ENCODE assay signal across 29 mouse cellular contexts in genomic region chr11:53671414-53671813, GRCm38 (mm10). TPM values are rescaled to one million over a fixed set of nuclear protein-coding genes. Genes with fewer than 3 reads are reported as not detected.
DNase-seq lines count a peak whose midpoint lies in the region; ATAC-seq and TF ChIP-seq lines count a peak whose summit lies in the region.
"Had no signal": no experiment of that assay in that cellular context is flagged by ENCODE, and none has a peak within 500 bp of the region (broad histone marks: within the 10 kb centered on the region; RNA-seq: fewer than 3 reads in every experiment).

No protein-coding gene starts in this region.

- H3K27me3 ChIP-seq in CH12.LX (replicated peaks) (no peaks in the 10 kb centered on the region), MEL (ENCODE audit: control insufficient read depth in 1 of 2, insufficient read depth in 2 of 2, low read length in 2 of 2) (no peaks in the 10 kb centered on the region)
- H3K27me3 ChIP-seq in hindbrain, postnatal 0 days (ENCODE audit: insufficient read depth, low read length): no peaks in the 10 kb centered on the region
- H3K27me3 ChIP-seq in liver, embryonic 12.5 days (replicated peaks): no peaks in the 10 kb centered on the region
- H3K27me3 ChIP-seq: Patski had no signal

- no peak for TF ChIP-seq POLR2A in CH12.LX (IDR thresholded peaks at IDR 0.05; ENCODE audit: low read depth, low read length)
- no peak for TF ChIP-seq POLR2A in MEL (IDR thresholded peaks at IDR 0.05; ENCODE audit: control insufficient read depth in 1 of 2, insufficient read depth in 1 of 2, low read depth in 1 of 2, low read length in 2 of 2, poor library complexity in 1 of 2)

- in situ Hi-C loops in CH12.LX (cut with MboI; ENCODE audit: low pct_ligation_motif_present, low pct_unique_long_range_greater_than_20kb, low sequenced_read_pairs): no loop called here

- no peak overlapping the region for H3K27ac ChIP-seq in layer of hippocampus, adult 2 months
- H3K27ac ChIP-seq in CH12.LX (ENCODE audit: insufficient read depth, low read depth): 0 out of 2 replicates have a peak overlapping the region, but pooled peaks have one; percentile 28
- no peak overlapping the region for H3K27ac ChIP-seq in MEL (ENCODE audit: control insufficient read depth, low read depth, low read length)
- no peak overlapping the region for H3K27ac ChIP-seq in hindbrain, postnatal 0 days
- no peak overlapping the region for H3K27ac ChIP-seq in liver, embryonic 12.5 days

- H3K4me1 ChIP-seq in CH12.LX (ENCODE audit: control insufficient read depth in 1 of 2, insufficient read depth in 2 of 2) (peaks cover 6 to 33% of the 10 kb centered on the region in 2 experiments), MEL (ENCODE audit: control insufficient read depth in 1 of 2, insufficient read depth in 2 of 2, low read length in 2 of 2) (no peaks in the 10 kb centered on the region)
- H3K4me1 ChIP-seq in hindbrain, postnatal 0 days (ENCODE audit: insufficient read depth, low read length): no peaks in the 10 kb centered on the region
- no peaks in the 10 kb centered on the region for H3K4me1 ChIP-seq in liver, embryonic 12.5 days

- TF ChIP-seq RAD21 in CH12.LX (IDR thresholded peaks at IDR 0.05; ENCODE audit: low read depth, low read length) (peak; percentile 84), MEL (IDR thresholded peaks at IDR 0.05; ENCODE audit: low read depth, low read length) (peak; percentile 20)

- H3K4me2 ChIP-seq in CH12.LX (ENCODE audit: insufficient read depth, low read depth, poor library complexity, severe bottlenecking): no peak overlapping the region
- H3K4me2 ChIP-seq in hindbrain, postnatal 0 days (ENCODE audit: low read depth, low read length): no peak overlapping the region
- no peak overlapping the region for H3K4me2 ChIP-seq in liver, embryonic 12.5 days

- dilution Hi-C loops in CH12.LX (cut with MboI; ENCODE audit: extremely low pct_ligation_motif_present, extremely low pct_unique_long_range_greater_than_20kb, low sequenced_read_pairs): no loop called here

- H3K4me3 ChIP-seq in layer of hippocampus, adult 2 months: no peak overlapping the region
- no peak overlapping the region for H3K4me3 ChIP-seq in CH12.LX (replicated peaks in 1 of 3; ENCODE audit: low read depth in 2 of 3, low read length in 2 of 3, poor library complexity in 1 of 3)
- H3K4me3 ChIP-seq in MEL (ENCODE audit: control insufficient read depth in 1 of 2, insufficient read depth in 1 of 2, low read depth in 2 of 2, low read length in 2 of 2): no peak overlapping the region
- no peak overlapping the region for H3K4me3 ChIP-seq in hindbrain, postnatal 0 days (ENCODE audit: low read length)
- no peak overlapping the region for H3K4me3 ChIP-seq in liver, embryonic 12.5 days

- no peak for DNase-seq in layer of hippocampus, adult 2 months (ENCODE audit: low spot score in 2 of 2)
- DNase-seq in layer of hippocampus, adult 8-10 months (ENCODE audit: low spot score in 2 of 2): no peak
- DNase-seq in CH12.LX (ENCODE audit: extremely low read depth) (no peak), MEL (ENCODE audit: low read depth, low spot score) (no peak)
- peak; percentile 29 for DNase-seq in brain, adult 2 months (ENCODE audit: low read depth, low spot score)
- DNase-seq in hindbrain, postnatal 0 days (ENCODE audit: low spot score): no peak
- no peak for DNase-seq in thymus, postnatal 25 days
- DNase-seq: adrenal gland, adult 2 months; adrenal gland, adult 8-10 months; adrenal gland, postnatal 10 days; adrenal gland, postnatal 14 days; adrenal gland, postnatal 25 days; adrenal gland, postnatal 36 days; B cell, adult 2 months; cerebellum, adult 11 months; cerebellum, adult 11-12 months; cerebellum, adult 18-20 months; cerebellum, adult 2 months; cerebellum, adult 8-10 months had no signal

- no peak overlapping the region for H3K9ac ChIP-seq in CH12.LX (ENCODE audit: insufficient read depth, low read depth)
- H3K9ac ChIP-seq in MEL (ENCODE audit: control insufficient read depth, low read depth, low read length, poor library complexity, severe bottlenecking): no peak overlapping the region
- no peak overlapping the region for H3K9ac ChIP-seq in hindbrain, postnatal 0 days (replicated peaks; ENCODE audit: low read length)
- no peak overlapping the region for H3K9ac ChIP-seq in liver, embryonic 12.5 days

- TF ChIP-seq CTCF in layer of hippocampus, adult 2 months (conservative IDR thresholded peaks at IDR 0.05): peak; percentile 20
- TF ChIP-seq CTCF in CH12.LX (conservative IDR thresholded peaks at IDR 0.05 in 1 of 2, IDR thresholded peaks at IDR 0.05 in 1 of 2; ENCODE audit: low read depth in 2 of 2, low read length in 2 of 2) (peak in 1 of 2 experiments; percentile 73; a peak in 2 of 4 replicates), MEL (IDR thresholded peaks at IDR 0.05 in 2 of 3, conservative IDR thresholded peaks at IDR 0.05 in 1 of 3; ENCODE audit: control insufficient read depth in 1 of 3, insufficient read depth in 1 of 3, low read depth in 2 of 3, low read length in 3 of 3, poor library complexity in 1 of 3, severe bottlenecking in 1 of 3) (peak in 1 of 3 experiments; percentile 25; a peak in 2 of 6 replicates)
- no peak for TF ChIP-seq CTCF in hindbrain, postnatal 0 days (IDR thresholded peaks at IDR 0.05; ENCODE audit: low read depth)

- no peaks in the 10 kb centered on the region for H3K9me3 ChIP-seq in CH12.LX (replicated peaks; ENCODE audit: low read length)
- no peaks in the 10 kb centered on the region for H3K9me3 ChIP-seq in MEL (replicated peaks; ENCODE audit: insufficient read depth, low read length)
- H3K9me3 ChIP-seq in hindbrain, postnatal 0 days (ENCODE audit: low read length): no peaks in the 10 kb centered on the region
- H3K9me3 ChIP-seq in liver, embryonic 12.5 days (replicated peaks): no peaks in the 10 kb centered on the region
- H3K9me3 ChIP-seq: G1E had no signal

- H3K36me3 ChIP-seq in CH12.LX (replicated peaks in 1 of 2; ENCODE audit: control insufficient read depth in 1 of 2, insufficient read depth in 1 of 2, low read length in 1 of 2): peaks cover 53 to 90% of the 10 kb centered on the region in 2 experiments
- H3K36me3 ChIP-seq in MEL (ENCODE audit: control insufficient read depth in 1 of 2, insufficient read depth in 2 of 2, low read length in 2 of 2): peaks cover 0 to 67% of the 10 kb centered on the region in 2 experiments; a peak in 2 of 4 replicates
- H3K36me3 ChIP-seq in hindbrain, postnatal 0 days (ENCODE audit: insufficient read depth, low read length): peaks cover 21% of the 10 kb centered on the region
- peaks cover 89% of the 10 kb centered on the region for H3K36me3 ChIP-seq in liver, embryonic 12.5 days

- H3K79me2 ChIP-seq in CH12.LX (replicated peaks; ENCODE audit: control insufficient read depth, extremely low read depth, insufficient read depth, poor library complexity, severe bottlenecking) (no peaks in the 10 kb centered on the region; the same call in 1 of the 2 replicates), MEL (ENCODE audit: control insufficient read depth, insufficient read depth, low read length, poor library complexity) (no peaks in the 10 kb centered on the region)

- TF ChIP-seq EP300 in CH12.LX (IDR thresholded peaks at IDR 0.05; ENCODE audit: low read length) (no peak), MEL (IDR thresholded peaks at IDR 0.05; ENCODE audit: low read depth in 1 of 2, low read length in 2 of 2) (no peak)

- 93% methylated on average over 4 of the region's 4 CpGs for WGBS in hindbrain, postnatal 0 days
- WGBS in liver, embryonic 12.5 days (ENCODE audit: insufficient replicate concordance): 88% methylated on average over 4 of the region's 4 CpGs

- no peak for ATAC-seq in hindbrain, postnatal 0 days
- ATAC-seq in liver, embryonic 12.5 days: no peak
- ATAC-seq: activated CD4-positive, CD25-positive, alpha-beta regulatory T cell, adult 4 months; CD4-positive, CD25-positive, alpha-beta regulatory T cell, adult 4 months; Patski had no signal

RNA-seq across cellular contexts. Expression of gene Rad50, which starts 35.7 kb away (rescaled TPM):
- 10 to 100 TPM; 13.0 to 13.7 TPM for total RNA-seq in layer of hippocampus, adult 2 months (2021)
- total RNA-seq in layer of hippocampus, adult 8-10 months (2022): 10 to 100 TPM; 11.3 to 15.9 (median 13.0) TPM
- total RNA-seq in CH12.LX (2012; rRNA removed) (45.3 and 48.2 TPM in 2 replicates), CH12.LX (2014; rRNA removed) (36.0 and 39.6 TPM in 2 replicates), MEL (2012; rRNA removed) (41.2 and 44.6 TPM in 2 replicates)
- polyA plus RNA-seq in CH12.LX (2012; ENCODE audit: insufficient read length, low read depth) (53.6 and 55.2 TPM in 2 replicates), MEL (2012; ENCODE audit: insufficient read depth in 1 of 2, insufficient read length in 2 of 2, low read depth in 1 of 2, low replicate concordance in 2 of 2, missing spikeins in 1 of 2) (100 to 1,000 TPM in 1 of 2 experiments, 10 to 100 TPM in 1; 32.6 to 447 TPM)
- 4.1 and 4.2 TPM in 2 replicates for total RNA-seq in hindbrain, postnatal 0 days (2014; rRNA removed)
- polyA plus RNA-seq in hindbrain, postnatal 0 days (2015; fragmentation: Nextera tagmentation; extraction: Ambion mirVana): 11.7 and 12.8 TPM in 2 replicates
- 25.6 TPM in 2 replicates for polyA plus RNA-seq in liver, embryonic 12.5 days (2016; fragmentation: Nextera tagmentation; extraction: Ambion mirVana)

RNA-seq across cellular contexts. Expression of gene Il13, which starts 36.9 kb away (rescaled TPM):
- total RNA-seq in layer of hippocampus, adult 2 months (2021): not detected
- not detected for total RNA-seq in layer of hippocampus, adult 8-10 months (2022)
- total RNA-seq in CH12.LX (2012; rRNA removed) (1.8 and 2.8 TPM in 2 replicates), CH12.LX (2014; rRNA removed) (3.4 and 4.8 TPM in 2 replicates), MEL (2012; rRNA removed) (not detected in 2 replicates)
- polyA plus RNA-seq in CH12.LX (2012; ENCODE audit: insufficient read length, low read depth) (2.8 and 3.6 TPM in 2 replicates), MEL (2012; ENCODE audit: insufficient read depth in 1 of 2, insufficient read length in 2 of 2, low read depth in 1 of 2, low replicate concordance in 2 of 2, missing spikeins in 1 of 2) (not detected)
- total RNA-seq in hindbrain, postnatal 0 days (2014; rRNA removed): not detected in 2 replicates
- not detected in 2 replicates for polyA plus RNA-seq in hindbrain, postnatal 0 days (2015; fragmentation: Nextera tagmentation; extraction: Ambion mirVana)
- polyA plus RNA-seq in liver, embryonic 12.5 days (2016; fragmentation: Nextera tagmentation; extraction: Ambion mirVana): not detected in 2 replicates
- total RNA-seq: adrenal gland, adult 18-20 months; adrenal gland, adult 2 months; adrenal gland, adult 8-10 months; adrenal gland, postnatal 10 days; adrenal gland, postnatal 14 days; adrenal gland, postnatal 25 days; adrenal gland, postnatal 36 days; adrenal gland, postnatal 4 days; ES-E14 had no signal
- polyA plus RNA-seq: activated CD4-positive, CD25-positive, alpha-beta regulatory T cell, adult 4 months; adrenal gland, adult 2 months; brain, embryonic 14.5 days; C2C12; CD4-positive, CD25-positive, alpha-beta regulatory T cell, adult 4 months; cerebellum, adult 2 months; G1E; Patski had no signal

RNA-seq across cellular contexts. Expression of gene Il5, which starts 49.2 kb away (rescaled TPM):
- total RNA-seq in layer of hippocampus, adult 2 months (2021): not detected
- total RNA-seq in layer of hippocampus, adult 8-10 months (2022): not detected
- total RNA-seq in CH12.LX (2012; rRNA removed): not detected in 2 replicates
- not detected in 2 replicates for total RNA-seq in CH12.LX (2014; rRNA removed)
- not detected in 2 replicates for polyA plus RNA-seq in CH12.LX (2012; ENCODE audit: insufficient read length, low read depth)
- not detected in 2 replicates for total RNA-seq in MEL (2012; rRNA removed)
- polyA plus RNA-seq in MEL (2012; ENCODE audit: insufficient read depth in 1 of 2, insufficient read length in 2 of 2, low read depth in 1 of 2, low replicate concordance in 2 of 2, missing spikeins in 1 of 2): not detected
- 0.11 TPM in 1 of 2 replicates, not detected in the other for total RNA-seq in hindbrain, postnatal 0 days (2014; rRNA removed)
- polyA plus RNA-seq in hindbrain, postnatal 0 days (2015; fragmentation: Nextera tagmentation; extraction: Ambion mirVana): 0.15 TPM in 1 of 2 replicates, not detected in the other
- not detected in 2 replicates for polyA plus RNA-seq in liver, embryonic 12.5 days (2016; fragmentation: Nextera tagmentation; extraction: Ambion mirVana)
- total RNA-seq: adrenal gland, adult 18-20 months; adrenal gland, adult 2 months; adrenal gland, adult 8-10 months; adrenal gland, postnatal 10 days; adrenal gland, postnatal 14 days; adrenal gland, postnatal 25 days; adrenal gland, postnatal 36 days; adrenal gland, postnatal 4 days; ES-E14 had no signal
- polyA plus RNA-seq: brain, embryonic 14.5 days; C2C12; CD4-positive, CD25-positive, alpha-beta regulatory T cell, adult 4 months; G1E; Patski had no signal

RNA-seq across cellular contexts. Expression of gene Il4, which starts 52.9 kb away (rescaled TPM):
- not detected for total RNA-seq in layer of hippocampus, adult 2 months (2021)
- total RNA-seq in layer of hippocampus, adult 8-10 months (2022): not detected
- total RNA-seq in CH12.LX (2012; rRNA removed): 26.3 and 35.6 TPM in 2 replicates
- 75.5 and 83.1 TPM in 2 replicates for total RNA-seq in CH12.LX (2014; rRNA removed)
- 19.5 and 24.5 TPM in 2 replicates for polyA plus RNA-seq in CH12.LX (2012; ENCODE audit: insufficient read length, low read depth)
- 9.4 and 10.4 TPM in 2 replicates for total RNA-seq in MEL (2012; rRNA removed)
- 1 to 10 TPM in 1 of 2 experiments, not detected in 1; 4.3 TPM for polyA plus RNA-seq in MEL (2012; ENCODE audit: insufficient read depth in 1 of 2, insufficient read length in 2 of 2, low read depth in 1 of 2, low replicate concordance in 2 of 2, missing spikeins in 1 of 2)
- not detected in 2 replicates for total RNA-seq in hindbrain, postnatal 0 days (2014; rRNA removed)
- 3.8 and 3.9 TPM in 2 replicates for polyA plus RNA-seq in hindbrain, postnatal 0 days (2015; fragmentation: Nextera tagmentation; extraction: Ambion mirVana)
- polyA plus RNA-seq in liver, embryonic 12.5 days (2016; fragmentation: Nextera tagmentation; extraction: Ambion mirVana): 0.81 TPM in 2 replicates
- total RNA-seq: adrenal gland, adult 18-20 months; adrenal gland, adult 2 months; adrenal gland, adult 8-10 months; adrenal gland, postnatal 10 days; adrenal gland, postnatal 14 days; adrenal gland, postnatal 25 days; adrenal gland, postnatal 36 days; adrenal gland, postnatal 4 days; ES-E14 had no signal
- polyA plus RNA-seq: adrenal gland, adult 2 months; brain, embryonic 14.5 days; C2C12; cerebellum, adult 2 months had no signal
